Mouse (Mus musculus): ENCODE measurements at regions not wholly inside any gene's neighbourhood (a gene's known extent, or its start where the extent isn't known, plus 50 kb on each side); places are given as distances from the start of the nearest gene placed in this dataset.

GRCm38 (mm10) chr2:133793293-133793692 lies 241.3 kb downstream of the Bmp2 start:
- no peak for TF ChIP-seq GATA4 (IDR thresholded peaks at IDR 0.05; ENCODE audit: insufficient replicate concordance, low read length)

- TF ChIP-seq GATA4 (IDR thresholded peaks at IDR 0.05; ENCODE audit: insufficient replicate concordance, low read length), result no peak
Observed at GRCm38 (mm10) chr2:133802666-133803065, 250.7 kb downstream of the Bmp2 start.

DNA sequence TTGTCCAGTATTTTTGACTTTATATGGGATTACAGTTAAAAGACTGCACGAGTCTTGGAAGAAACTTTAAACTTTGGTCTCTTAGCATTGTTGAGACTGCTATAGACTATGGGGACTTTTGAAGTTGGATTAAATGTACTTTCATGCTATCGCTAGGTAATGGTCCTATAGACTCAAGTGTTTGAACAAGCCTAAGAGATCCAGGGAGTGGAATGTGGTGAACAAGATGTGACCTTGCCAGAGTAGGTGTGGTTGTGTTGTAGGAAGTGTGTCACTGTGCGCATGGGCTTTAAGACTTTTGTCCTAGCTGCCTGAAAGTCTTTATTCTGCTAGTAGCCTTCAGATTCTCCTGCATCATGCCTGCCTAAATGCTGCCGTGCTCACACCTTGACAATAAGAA lies 269.5 kb downstream of the Bmp2 start:
- no peak for TF ChIP-seq GATA4 (IDR thresholded peaks at IDR 0.05; ENCODE audit: insufficient replicate concordance, low read length)

GRCm38 (mm10) chr2:133829406-133829805 lies 277.4 kb downstream of the Bmp2 start:
- no peak for TF ChIP-seq GATA4 (IDR thresholded peaks at IDR 0.05; ENCODE audit: insufficient replicate concordance, low read length)

GRCm38 (mm10) chr2:133850485-133850884 lies 298.5 kb downstream of the Bmp2 start:
- no peak for TF ChIP-seq GATA4 (IDR thresholded peaks at IDR 0.05; ENCODE audit: insufficient replicate concordance, low read length)

DNA sequence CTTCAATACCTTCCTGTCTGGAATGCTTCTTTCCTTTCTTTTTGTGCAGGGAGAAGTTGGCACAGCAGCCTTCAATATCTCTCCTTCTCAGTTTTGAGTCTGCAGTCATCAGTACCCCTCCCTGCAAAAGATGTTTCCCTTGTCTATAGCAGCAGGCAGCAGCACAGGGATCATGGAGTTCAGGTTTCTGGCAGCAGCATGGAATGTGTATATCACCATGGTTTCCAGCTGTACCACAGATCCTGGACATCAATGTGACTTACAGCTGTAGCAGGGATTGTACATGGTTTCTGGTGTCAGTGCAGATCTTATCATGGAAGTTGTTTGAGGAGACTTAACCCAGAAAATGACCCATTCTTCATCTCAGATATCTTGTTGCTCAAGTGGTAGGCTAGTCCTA lies 331.7 kb downstream of the Bmp2 start:
- no peak for TF ChIP-seq GATA4 (IDR thresholded peaks at IDR 0.05; ENCODE audit: insufficient replicate concordance, low read length)

- no peak for TF ChIP-seq GATA4 (IDR thresholded peaks at IDR 0.05; ENCODE audit: insufficient replicate concordance, low read length)
Observed at GRCm38 (mm10) chr2:133906269-133906668, 354.3 kb downstream of the Bmp2 start.

Measured in liver, adult (tissue).